Mouse (Mus musculus) midbrain, embryonic 12.5 days (tissue): ENCODE data around the gene Ptf1a. TPM values are rescaled to one million over a fixed set of nuclear protein-coding genes. Genes with fewer than 3 reads are reported as not detected.

ENCODE experiments used
- ATAC-seq: fragments of 200-750 bp; cut with Nextera tagmentation; 2 replicates; pipeline ENCODE4 v1.8.0; 2017; ENCODE audit warnings: low read depth, moderate TSS enrichment, moderate library complexity; ENCODE audit not compliant: low FRiP score
- H3K27ac ChIP-seq: fragments of 300-500 bp; sonication (generic); replicated peaks from 2 replicates; pipeline ENCODE4 v1.5.1; 2016; ENCODE audit warnings: mild to moderate bottlenecking
- H3K27me3 ChIP-seq: fragments of 300-500 bp; sonication (generic); 2 replicates; pipeline ENCODE4 v1.6.1; 2016; ENCODE audit warnings: mild to moderate bottlenecking
- H3K36me3 ChIP-seq: fragments of 300-500 bp; sonication (generic); 2 replicates; pipeline ENCODE4 v1.6.1; 2016
- H3K4me1 ChIP-seq: fragments of 300-500 bp; sonication (generic); 2 replicates; pipeline ENCODE4 v1.6.1; 2016
- H3K4me2 ChIP-seq: fragments of 300-500 bp; sonication (generic); replicated peaks from 2 replicates; pipeline ENCODE4 v1.6.1; 2016; ENCODE audit warnings: mild to moderate bottlenecking, moderate library complexity
- H3K4me3 ChIP-seq: fragments of 300-500 bp; sonication (generic); 2 replicates; pipeline ENCODE4 v1.5.1; 2016; ENCODE audit warnings: mild to moderate bottlenecking
- H3K9ac ChIP-seq: fragments of 300-500 bp; sonication (generic); replicated peaks from 2 replicates; pipeline ENCODE4 v1.6.1; 2016; ENCODE audit warnings: mild to moderate bottlenecking, moderate library complexity
- H3K9me3 ChIP-seq: fragments of 300-500 bp; sonication (generic); 2 replicates; pipeline ENCODE4 v1.6.1; 2016; ENCODE audit warnings: mild to moderate bottlenecking
- WGBS: fragments of 180-500 bp; shearing (Covaris S2); methylation state at CpG from one replicate; pipeline ENCODE4 v1.1.7; 2016; 5-methylcytosine and 5-hydroxymethylcytosine counted together
- polyA plus RNA-seq: library from polyadenylated mRNA; unstranded; fragments of >200 nt; fragmentation: Nextera tagmentation; extraction: Ambion mirVana; gene quantifications from 2 replicates; pipeline ENCODE4 v1.2.1, GENCODE M21; 2016

The Ptf1a gene
- polyA plus RNA-seq, 1 experiment from 2014 or later, result 1.8 TPM

DNA sequence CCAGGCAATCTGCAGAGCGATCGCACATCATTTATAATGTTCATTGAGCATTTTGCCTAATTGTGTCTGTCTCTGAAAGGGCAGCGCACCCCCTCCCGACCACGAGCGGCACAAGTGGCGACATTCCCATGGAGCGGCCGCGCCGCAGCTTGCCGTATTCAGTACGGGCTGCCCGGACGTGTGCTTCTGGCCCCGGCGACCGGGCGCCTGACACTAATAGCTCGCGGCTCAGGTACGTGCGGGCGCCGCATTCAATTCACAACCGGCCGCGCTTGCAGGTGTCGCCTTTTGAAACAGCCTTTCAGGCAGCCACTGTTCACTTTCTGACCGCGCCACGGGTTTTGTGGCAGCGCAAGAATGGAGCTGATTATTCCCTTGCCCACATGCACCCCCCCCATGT, 14.7 kb upstream of the Ptf1a start:
- H3K9me3 ChIP-seq, result no peaks in the 10 kb centered on the region
- peak overlapping the region; percentile 30 for H3K4me3 ChIP-seq
- peaks cover 89% of the 10 kb centered on the region for H3K27me3 ChIP-seq
- no peaks in the 10 kb centered on the region for H3K36me3 ChIP-seq
- ATAC-seq, result no peak
- no peak overlapping the region for H3K9ac ChIP-seq
- peaks cover 24% of the 10 kb centered on the region; the same call in 1 of the 2 replicates for H3K4me1 ChIP-seq
- under 1% methylated on average over 33 of the region's 33 CpGs for WGBS
- H3K27ac ChIP-seq, result no peak overlapping the region
- H3K4me2 ChIP-seq, result peak overlapping the region; percentile 54

DNA sequence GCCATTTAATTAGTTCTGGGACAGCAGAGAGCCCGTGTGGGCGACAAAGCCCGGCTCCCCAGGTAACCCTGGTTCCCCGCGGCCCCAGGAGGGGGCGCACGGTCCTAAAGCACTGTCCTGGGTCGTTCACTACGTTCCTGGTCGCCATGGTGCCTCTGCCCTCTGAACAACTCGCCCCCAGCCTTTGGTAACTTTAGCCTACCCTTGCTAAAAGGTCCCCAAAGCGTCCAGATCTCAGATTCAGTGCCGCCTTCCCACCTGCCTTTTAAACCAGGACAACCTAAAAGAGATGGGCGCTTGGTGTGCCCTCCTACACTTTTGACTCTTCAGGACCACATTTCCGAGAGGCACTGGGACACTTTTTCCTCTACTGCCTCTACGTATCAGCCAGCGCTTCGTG, 14.3 kb upstream of the Ptf1a start:
- under 1% methylated on average over 18 of the region's 18 CpGs for WGBS
- peak; percentile 76; the same call in 1 of the 2 replicates for ATAC-seq
- Histone ChIP-seq H3K27ac (no peak overlapping the region), H3K27me3 (peaks cover 91% of the 10 kb centered on the region), H3K4me3 (peak overlapping the region; percentile 30), H3K4me1 (peaks cover 24% of the 10 kb centered on the region; the same call in 1 of the 2 replicates), H3K9me3 (no peaks in the 10 kb centered on the region), H3K9ac (no peak overlapping the region), H3K36me3 (no peaks in the 10 kb centered on the region), H3K4me2 (peak overlapping the region; percentile 54)

DNA sequence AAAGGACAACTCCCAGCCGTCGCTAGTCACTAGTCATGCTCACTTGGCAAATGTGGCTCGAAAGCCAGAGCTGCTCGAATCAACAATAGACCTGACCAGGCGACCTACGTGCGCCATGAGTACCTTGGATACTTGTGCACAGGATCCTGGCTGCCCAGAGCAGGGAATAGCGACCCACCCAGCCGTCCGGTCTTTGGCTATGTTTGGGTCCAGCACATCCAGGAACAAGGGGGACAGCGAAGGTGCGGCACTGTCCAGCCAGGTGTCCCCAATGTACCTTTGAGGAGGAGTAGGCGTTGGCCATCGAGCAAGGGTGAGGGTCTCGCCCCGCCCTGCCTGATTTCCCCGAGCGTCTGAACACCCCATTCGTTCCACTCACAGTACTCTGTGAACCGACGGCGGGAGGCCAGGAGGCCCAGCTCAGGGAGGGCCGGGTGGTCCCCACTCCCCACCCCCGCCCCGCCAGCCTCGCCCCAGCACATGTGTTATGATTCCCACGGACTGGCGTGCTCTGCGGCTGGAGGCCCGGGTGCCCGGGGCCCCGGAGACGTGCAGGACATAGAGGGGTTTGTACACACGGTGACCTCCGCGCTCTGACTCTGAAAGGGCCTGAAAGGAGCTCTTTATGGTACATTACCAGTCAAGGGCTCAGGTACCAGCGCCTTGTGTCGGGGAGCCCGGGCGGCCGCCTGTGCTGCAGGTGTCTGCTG, 13.7 kb upstream of the Ptf1a start:
- Histone ChIP-seq H3K27me3 (peaks cover 90% of the 10 kb centered on the region), H3K9me3 (no peaks in the 10 kb centered on the region), H3K27ac (no peak overlapping the region), H3K36me3 (no peaks in the 10 kb centered on the region), H3K4me2 (peak overlapping the region; percentile 54), H3K9ac (no peak overlapping the region), H3K4me3 (peak overlapping the region; percentile 30; the same call in 1 of the 2 replicates), H3K4me1 (peaks cover 24% of the 10 kb centered on the region; the same call in 1 of the 2 replicates)
- ATAC-seq, result peak; percentile 57
- WGBS, result 2% methylated on average over 41 of the region's 41 CpGs

DNA sequence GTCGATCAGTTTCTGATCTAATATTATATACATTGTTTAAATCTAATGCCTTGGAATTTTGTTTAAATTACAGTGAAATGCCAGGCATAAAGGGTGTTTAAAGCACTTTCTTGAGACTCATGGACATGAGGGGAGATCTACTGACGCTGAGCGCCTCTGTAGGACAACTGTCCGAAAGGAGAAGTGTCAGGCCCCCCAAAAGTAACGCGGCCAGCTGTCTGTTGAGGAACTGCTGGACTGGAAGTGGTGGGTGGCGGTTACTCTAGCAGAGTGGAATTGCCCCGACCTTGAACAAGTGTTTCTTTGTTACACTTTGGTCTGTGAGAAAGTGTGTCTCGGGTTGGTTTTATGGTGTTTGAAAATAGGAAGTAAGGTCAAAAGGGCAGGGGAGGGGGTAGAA, 1.1 kb upstream of the Ptf1a start:
- Histone ChIP-seq H3K4me3 (0 out of 2 replicates have a peak overlapping the region, but pooled peaks have one; percentile 34), H3K27ac (no peak overlapping the region), H3K4me2 (no peak overlapping the region), H3K27me3 (peaks cover 92% of the 10 kb centered on the region), H3K9me3 (no peaks in the 10 kb centered on the region), H3K4me1 (peaks cover 25% of the 10 kb centered on the region), H3K36me3 (no peaks in the 10 kb centered on the region), H3K9ac (no peak overlapping the region)
- WGBS, result 1% methylated on average over 9 of the region's 9 CpGs
- ATAC-seq, result no peak

DNA sequence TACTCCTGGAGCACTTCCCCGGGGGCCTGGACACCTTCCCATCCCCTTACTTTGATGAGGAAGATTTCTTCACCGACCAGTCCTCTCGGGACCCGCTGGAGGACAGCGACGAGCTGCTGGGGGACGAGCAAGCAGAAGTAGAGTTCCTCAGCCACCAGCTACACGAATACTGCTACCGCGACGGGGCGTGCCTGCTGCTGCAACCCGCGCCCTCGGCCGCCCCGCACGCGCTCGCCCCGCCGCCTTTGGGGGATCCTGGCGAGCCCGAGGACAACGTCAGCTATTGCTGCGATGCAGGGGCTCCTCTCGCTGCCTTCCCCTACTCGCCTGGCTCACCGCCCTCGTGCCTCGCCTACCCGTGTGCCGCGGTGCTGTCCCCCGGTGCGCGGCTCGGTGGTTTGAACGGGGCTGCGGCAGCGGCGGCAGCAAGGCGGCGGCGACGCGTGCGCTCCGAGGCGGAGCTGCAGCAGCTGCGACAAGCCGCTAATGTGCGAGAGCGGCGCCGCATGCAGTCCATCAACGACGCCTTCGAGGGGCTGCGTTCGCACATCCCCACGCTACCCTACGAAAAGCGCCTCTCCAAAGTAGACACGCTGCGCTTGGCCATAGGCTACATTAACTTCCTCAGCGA, 523 bp downstream of the Ptf1a start:
- peak overlapping the region; percentile 34 for H3K4me3 ChIP-seq
- under 1% methylated on average over 61 of the region's 67 CpGs for WGBS
- H3K4me2 ChIP-seq, result peak overlapping the region; percentile 52
- H3K36me3 ChIP-seq, result no peaks in the 10 kb centered on the region
- H3K4me1 ChIP-seq, result peaks cover 25% of the 10 kb centered on the region
- ATAC-seq, result peak; percentile 10; the same call in 1 of the 2 replicates
- no peak overlapping the region for H3K27ac ChIP-seq
- H3K27me3 ChIP-seq, result peaks cover 97% of the 10 kb centered on the region
- no peak overlapping the region for H3K9ac ChIP-seq
- H3K9me3 ChIP-seq, result no peaks in the 10 kb centered on the region

DNA sequence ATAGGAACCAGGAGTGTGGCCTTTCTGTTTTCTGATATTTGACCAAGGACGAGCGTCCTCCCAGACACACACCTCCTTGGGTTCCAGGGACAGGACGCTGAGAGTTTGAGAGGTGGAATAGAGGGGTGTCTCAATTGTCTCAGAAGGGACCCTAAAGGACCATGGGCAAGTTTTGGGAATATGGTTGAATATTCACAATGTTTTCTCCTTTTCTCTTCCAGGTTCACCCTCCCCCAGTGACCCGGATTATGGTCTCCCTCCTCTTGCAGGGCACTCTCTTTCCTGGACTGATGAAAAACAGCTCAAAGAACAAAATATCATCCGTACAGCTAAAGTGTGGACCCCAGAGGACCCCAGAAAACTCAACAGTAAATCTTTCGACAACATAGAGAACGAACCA, 1.3 kb downstream of the Ptf1a start:
- no peak for ATAC-seq

DNA sequence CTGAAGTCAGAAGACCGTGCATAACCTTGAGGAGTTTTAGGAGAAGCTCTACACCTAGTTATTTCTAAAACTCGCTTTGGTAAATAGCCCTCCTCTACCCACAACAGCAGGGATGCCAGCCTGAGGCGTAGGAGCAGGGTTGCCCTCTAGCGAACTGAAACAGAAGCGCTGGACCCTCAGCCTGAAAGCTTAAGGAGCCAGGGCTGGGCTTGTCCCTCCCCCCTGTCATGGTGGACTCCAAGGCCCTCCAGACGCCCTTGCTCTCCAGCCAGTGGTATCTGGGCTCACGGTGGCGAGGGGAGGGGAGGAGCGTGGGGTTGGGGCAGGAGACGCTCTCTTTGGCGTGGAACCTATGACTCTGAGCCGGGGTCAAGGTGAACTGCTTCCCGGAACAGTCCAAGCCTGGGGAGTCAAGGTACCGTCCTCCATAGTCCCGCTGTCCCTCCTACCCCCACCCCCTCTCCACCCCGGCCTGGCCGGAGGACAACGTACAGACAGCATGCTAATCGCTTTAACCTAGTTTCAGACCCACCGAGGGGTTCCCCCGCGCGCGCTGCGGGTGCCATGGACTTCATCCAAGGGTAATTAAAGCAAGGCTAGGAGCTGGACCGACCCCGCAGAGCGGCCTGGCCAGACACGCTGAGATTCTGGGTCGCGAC, 2.7 kb downstream of the Ptf1a start:
- Histone ChIP-seq H3K4me1 (peaks cover 25% of the 10 kb centered on the region), H3K27me3 (peaks cover 97% of the 10 kb centered on the region), H3K27ac (no peak overlapping the region), H3K4me3 (peak overlapping the region; percentile 26), H3K9ac (no peak overlapping the region), H3K4me2 (peak overlapping the region; percentile 49), H3K36me3 (no peaks in the 10 kb centered on the region), H3K9me3 (no peaks in the 10 kb centered on the region)
- peak; percentile 69 for ATAC-seq
- WGBS, result 1% methylated on average over 29 of the region's 31 CpGs

More for the DNA sequence above, 1.3 kb downstream of the Ptf1a start:
- WGBS, result 3% methylated on average over 7 of the region's 7 CpGs
- Histone ChIP-seq H3K36me3 (no peaks in the 10 kb centered on the region), H3K9ac (no peak overlapping the region), H3K27me3 (peaks cover 97% of the 10 kb centered on the region), H3K27ac (no peak overlapping the region), H3K9me3 (no peaks in the 10 kb centered on the region), H3K4me3 (peak overlapping the region; percentile 34; the same call in 1 of the 2 replicates), H3K4me2 (no peak overlapping the region), H3K4me1 (peaks cover 25% of the 10 kb centered on the region)

DNA sequence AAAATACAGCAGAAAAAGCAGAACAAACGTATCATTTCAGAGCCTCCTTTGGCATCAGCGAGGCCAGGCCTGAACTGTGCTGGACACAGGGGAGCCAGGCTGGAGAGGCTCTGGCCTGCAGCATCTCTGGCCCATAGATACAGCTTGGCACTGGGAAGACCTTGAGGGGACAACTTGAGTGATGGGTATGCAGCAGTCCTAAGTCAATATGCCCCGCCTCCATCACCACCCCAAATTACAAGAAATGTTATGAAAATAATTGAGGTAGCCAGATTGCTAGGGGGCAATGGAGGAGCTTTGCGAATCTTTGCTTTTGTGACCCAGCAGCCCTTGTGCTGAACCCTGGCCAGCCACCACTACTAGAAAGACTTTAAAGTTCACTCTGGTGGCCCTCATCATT, 3.8 kb downstream of the Ptf1a start:
- WGBS, result 16% methylated on average over 4 of the region's 4 CpGs
- H3K36me3 ChIP-seq, result no peaks in the 10 kb centered on the region
- H3K4me2 ChIP-seq, result no peak overlapping the region
- no peak overlapping the region for H3K27ac ChIP-seq
- peaks cover 97% of the 10 kb centered on the region for H3K27me3 ChIP-seq
- no peaks in the 10 kb centered on the region for H3K9me3 ChIP-seq
- H3K9ac ChIP-seq, result no peak overlapping the region
- ATAC-seq, result no peak
- no peak overlapping the region for H3K4me3 ChIP-seq
- H3K4me1 ChIP-seq, result peaks cover 25% of the 10 kb centered on the region

DNA sequence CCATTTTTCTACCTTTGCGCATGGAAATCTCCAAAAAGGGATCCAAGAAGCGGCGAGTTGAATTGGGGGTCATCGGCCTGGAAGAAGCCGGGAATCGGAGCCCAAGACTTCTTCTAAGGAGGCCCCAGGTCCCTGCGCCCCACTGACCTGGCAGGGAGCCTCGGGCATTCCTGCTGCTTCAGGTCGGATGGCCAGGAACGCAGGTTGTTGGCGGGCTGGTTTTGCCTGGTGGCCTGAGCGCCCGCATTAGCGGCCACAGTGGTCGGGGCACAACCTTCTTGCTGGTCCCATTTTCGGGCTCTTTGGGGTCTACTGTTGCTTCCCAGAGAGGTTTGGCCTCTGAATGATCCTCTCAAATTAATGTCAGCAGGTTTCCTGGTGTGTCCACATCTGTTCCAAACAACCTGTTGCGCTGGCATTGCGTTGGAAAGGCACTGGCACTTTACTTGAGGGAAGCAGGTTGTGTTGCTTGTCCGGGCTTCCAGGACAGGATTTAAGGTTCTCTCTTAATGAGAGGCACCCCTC, 7.1 kb downstream of the Ptf1a start:
- Histone ChIP-seq H3K4me3 (no peak overlapping the region), H3K27ac (no peak overlapping the region), H3K36me3 (no peaks in the 10 kb centered on the region), H3K9me3 (no peaks in the 10 kb centered on the region), H3K27me3 (peaks cover 100% of the 10 kb centered on the region), H3K9ac (no peak overlapping the region), H3K4me1 (peaks cover 14% of the 10 kb centered on the region), H3K4me2 (0 out of 2 replicates have a peak overlapping the region, but pooled peaks have one; percentile 8)
- WGBS, result 0% methylated on average over 19 of the region's 19 CpGs
- ATAC-seq, result no peak

DNA sequence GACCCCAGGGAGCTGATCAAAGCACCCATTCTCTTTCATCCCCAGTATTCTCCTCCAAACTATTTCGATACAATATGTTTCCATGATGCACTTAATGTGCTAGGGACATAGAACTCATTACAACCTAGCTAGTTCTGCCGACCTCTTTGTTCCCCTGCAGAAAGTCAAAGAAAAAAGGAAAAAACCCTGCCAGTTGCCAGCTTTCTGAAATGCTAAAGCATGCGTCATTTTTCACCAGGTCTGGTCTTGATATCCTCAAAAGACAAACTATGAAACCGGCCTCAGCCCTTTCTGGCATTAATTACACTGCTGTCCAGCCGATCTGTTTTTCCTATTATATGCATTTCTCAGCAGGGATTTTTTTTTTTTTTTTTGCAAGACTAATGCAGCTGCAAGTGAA, 9.8 kb downstream of the Ptf1a start:
- Histone ChIP-seq H3K27ac (no peak overlapping the region), H3K4me3 (no peak overlapping the region), H3K4me2 (no peak overlapping the region), H3K27me3 (peaks cover 81% of the 10 kb centered on the region), H3K4me1 (peaks cover 8% of the 10 kb centered on the region; the same call in 1 of the 2 replicates), H3K36me3 (no peaks in the 10 kb centered on the region), H3K9me3 (no peaks in the 10 kb centered on the region), H3K9ac (no peak overlapping the region)
- ATAC-seq, result no peak
- WGBS, result 4% methylated on average over 5 of the region's 5 CpGs

DNA sequence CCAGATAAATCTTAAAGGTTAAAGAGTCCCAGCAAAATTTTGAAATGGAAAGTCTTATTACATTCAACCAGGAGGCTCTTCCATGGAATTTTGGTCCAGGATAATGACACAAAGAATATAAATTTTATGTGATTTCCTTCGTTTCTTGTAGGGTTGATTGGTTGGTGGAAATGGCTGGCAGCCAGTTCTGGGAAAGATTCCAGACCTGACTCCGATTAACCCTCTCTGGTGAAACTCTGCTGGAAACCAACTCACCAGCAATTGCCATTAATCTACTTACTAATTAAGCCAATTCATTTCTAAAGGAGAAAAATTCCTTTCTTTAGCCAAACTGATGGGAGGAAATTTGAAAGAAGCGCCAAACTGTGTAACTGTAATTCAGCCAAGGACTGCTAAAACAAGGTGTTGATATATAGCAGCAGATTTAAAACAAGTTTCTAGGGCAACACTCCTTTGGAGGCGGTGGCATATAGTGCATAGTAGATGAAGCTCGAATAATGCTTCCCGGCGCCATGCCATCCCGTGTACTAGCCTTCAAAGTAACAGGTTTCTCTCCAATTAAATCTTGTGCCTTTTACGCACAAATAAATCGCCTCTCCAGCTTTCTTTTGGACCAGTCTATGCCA, 10.5 kb downstream of the Ptf1a start:
- H3K4me2 ChIP-seq, result no peak overlapping the region
- H3K27ac ChIP-seq, result no peak overlapping the region
- H3K27me3 ChIP-seq, result peaks cover 73% of the 10 kb centered on the region
- H3K4me1 ChIP-seq, result peaks cover 8% of the 10 kb centered on the region; the same call in 1 of the 2 replicates
- WGBS, result 9% methylated on average over 10 of the region's 10 CpGs
- no peaks in the 10 kb centered on the region for H3K9me3 ChIP-seq
- ATAC-seq, result peak; percentile 23; the same call in 1 of the 2 replicates
- H3K4me3 ChIP-seq, result no peak overlapping the region
- no peak overlapping the region for H3K9ac ChIP-seq
- H3K36me3 ChIP-seq, result no peaks in the 10 kb centered on the region
